Mouse (Mus musculus): ENCODE results near the gene Adra1d. TPM values are rescaled to one million over a fixed set of nuclear protein-coding genes. Genes with fewer than 3 reads are reported as not detected.

The Adra1d gene
- total RNA-seq, 2 experiments from 2014 or later, result not detected

GRCm38 (mm10) chr2:131545386-131546307 lies 16.4 kb downstream of the Adra1d start:
- peak; percentile 71 for ATAC-seq (replicated peaks; ENCODE audit: low FRiP score, low TSS enrichment, poor library complexity, severe bottlenecking)

GRCm38 (mm10) chr2:131542531-131542930 lies 19.6 kb downstream of the Adra1d start:
- ATAC-seq (replicated peaks; ENCODE audit: low FRiP score, low TSS enrichment, poor library complexity, severe bottlenecking), result no peak

DNA sequence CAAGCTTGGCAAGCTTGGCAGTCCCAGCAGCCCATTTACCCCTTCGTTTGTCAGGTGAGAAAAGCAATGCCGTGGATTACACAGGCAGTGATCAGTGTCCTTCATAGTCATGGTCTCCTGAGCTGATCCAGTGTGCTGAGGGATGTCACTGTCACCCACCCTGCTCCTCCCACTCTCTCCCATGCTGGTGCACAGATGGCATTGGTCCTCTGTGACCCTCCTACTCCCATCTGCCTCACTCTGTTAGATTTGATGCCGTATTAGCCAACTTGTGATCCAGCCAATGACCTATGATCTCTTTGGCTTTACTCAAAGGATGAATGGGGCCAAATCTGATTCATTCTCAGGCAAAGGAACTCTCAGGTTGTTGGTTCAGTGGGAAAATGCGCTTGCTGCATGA lies 20.4 kb downstream of the Adra1d start:
- ATAC-seq (replicated peaks; ENCODE audit: low FRiP score, low TSS enrichment, poor library complexity, severe bottlenecking), result no peak

- no peak for ATAC-seq (replicated peaks; ENCODE audit: low FRiP score, low TSS enrichment, poor library complexity, severe bottlenecking)
These were observed 22.3 kb downstream of the Adra1d start for GRCm38 (mm10) chr2:131539780-131540179.

GRCm38 (mm10) chr2:131538341-131538740 lies 23.7 kb downstream of the Adra1d start:
- ATAC-seq (replicated peaks; ENCODE audit: low FRiP score, low TSS enrichment, poor library complexity, severe bottlenecking), result no peak

DNA sequence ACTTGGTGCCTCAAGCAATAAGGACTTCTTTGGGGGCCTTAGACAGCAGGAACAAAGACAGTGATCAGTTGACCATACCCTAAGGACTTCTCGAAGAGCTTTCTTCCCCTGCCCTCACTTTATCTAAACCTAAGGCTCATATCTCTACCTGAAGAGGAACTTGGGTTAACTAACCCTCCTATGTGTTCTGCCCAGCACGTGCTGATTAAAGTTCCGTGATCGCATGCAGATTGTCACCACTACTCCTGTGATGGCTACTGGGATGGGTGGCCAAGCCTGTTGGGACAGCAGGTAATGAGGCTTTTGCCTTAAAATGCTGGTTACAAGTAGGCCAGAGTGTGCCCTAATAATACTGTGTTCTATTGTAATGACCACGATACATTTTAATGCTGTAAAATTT lies 26.9 kb downstream of the Adra1d start:
- no peak for ATAC-seq (replicated peaks; ENCODE audit: low FRiP score, low TSS enrichment, poor library complexity, severe bottlenecking)

GRCm38 (mm10) chr2:131531271-131531670 lies 30.8 kb downstream of the Adra1d start:
- ATAC-seq (replicated peaks; ENCODE audit: low FRiP score, low TSS enrichment, poor library complexity, severe bottlenecking), result no peak

- ATAC-seq (replicated peaks; ENCODE audit: low FRiP score, low TSS enrichment, poor library complexity, severe bottlenecking), result peak; percentile 89
These were observed 31.5 kb downstream of the Adra1d start for GRCm38 (mm10) chr2:131530623-131531008.

GRCm38 (mm10) chr2:131529898-131530622 lies 32.0 kb downstream of the Adra1d start:
- ATAC-seq (replicated peaks; ENCODE audit: low FRiP score, low TSS enrichment, poor library complexity, severe bottlenecking), result peak; percentile 79

DNA sequence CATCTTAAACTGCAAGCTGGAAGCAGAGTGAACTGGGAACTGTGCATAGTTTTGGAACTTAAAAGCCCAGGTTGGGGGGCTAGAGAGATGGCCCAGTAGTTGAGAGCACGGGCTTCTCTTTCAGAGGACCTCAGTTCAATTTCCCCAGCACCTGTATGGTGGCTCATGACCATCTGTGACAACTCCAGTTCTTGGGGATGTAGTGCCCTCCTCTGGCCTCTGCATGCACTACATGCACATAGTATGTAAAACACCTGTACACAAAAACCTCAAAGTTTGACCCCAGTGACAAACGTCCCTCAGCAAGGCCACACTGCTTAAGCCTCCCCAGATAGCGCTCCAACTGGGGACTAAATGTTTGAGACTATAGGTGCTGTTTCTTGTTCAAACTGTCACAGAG lies 35.0 kb downstream of the Adra1d start:
- peak; percentile 60 for ATAC-seq (replicated peaks; ENCODE audit: low FRiP score, low TSS enrichment, poor library complexity, severe bottlenecking)

DNA sequence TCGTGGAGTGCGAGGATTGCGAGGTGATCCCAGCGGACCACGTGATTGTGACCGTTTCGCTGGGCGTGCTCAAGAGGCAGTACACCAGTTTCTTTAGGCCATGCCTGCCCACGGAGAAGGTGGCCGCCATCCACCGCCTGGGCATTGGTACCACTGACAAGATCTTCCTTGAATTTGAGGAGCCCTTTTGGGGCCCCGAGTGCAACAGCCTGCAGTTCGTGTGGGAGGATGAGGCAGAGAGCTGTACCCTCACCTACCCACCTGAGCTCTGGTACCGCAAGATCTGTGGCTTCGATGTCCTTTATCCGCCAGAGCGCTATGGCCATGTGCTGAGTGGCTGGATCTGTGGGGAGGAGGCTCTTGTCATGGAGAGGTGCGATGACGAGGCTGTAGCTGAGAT lies 41.3 kb downstream of the Adra1d start:
- ATAC-seq (replicated peaks; ENCODE audit: low FRiP score, low TSS enrichment, poor library complexity, severe bottlenecking), result no peak

GRCm38 (mm10) chr2:131518790-131519189 lies 43.3 kb downstream of the Adra1d start:
- peak; percentile 86 for ATAC-seq (replicated peaks; ENCODE audit: low FRiP score, low TSS enrichment, poor library complexity, severe bottlenecking)

GRCm38 (mm10) chr2:131517550-131517949 lies 44.5 kb downstream of the Adra1d start:
- ATAC-seq (replicated peaks; ENCODE audit: low FRiP score, low TSS enrichment, poor library complexity, severe bottlenecking), result no peak

DNA sequence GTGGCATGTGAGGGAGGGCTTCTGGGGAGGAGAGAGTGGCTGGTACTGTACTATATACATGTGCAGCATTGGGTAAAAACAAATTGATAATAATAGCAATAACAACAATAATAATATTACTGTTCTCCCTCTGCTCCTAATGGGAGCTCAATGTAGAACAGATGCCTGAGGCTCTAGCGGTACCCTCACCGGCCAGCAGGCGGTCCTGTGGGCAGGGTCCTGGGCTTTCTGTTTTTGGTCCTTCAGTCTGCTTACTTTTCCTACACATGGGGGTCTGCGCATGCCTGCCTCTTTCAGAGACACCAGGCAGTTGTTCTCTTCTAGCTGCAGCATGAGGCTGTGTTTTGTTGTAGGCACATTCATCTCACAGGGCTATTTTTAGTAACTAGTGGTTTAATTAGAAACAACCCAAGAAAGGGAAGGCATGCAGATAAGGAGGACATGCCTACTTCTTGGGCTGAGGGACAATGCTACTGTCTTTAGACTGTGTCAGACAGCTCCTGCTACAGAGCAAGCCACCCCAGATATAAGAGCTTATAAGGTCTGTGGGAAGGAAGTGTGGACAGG lies 47.9 kb downstream of the Adra1d start:
- ATAC-seq (replicated peaks; ENCODE audit: low FRiP score, low TSS enrichment, poor library complexity, severe bottlenecking), result peak; percentile 41

- ATAC-seq (replicated peaks; ENCODE audit: low FRiP score, low TSS enrichment, poor library complexity, severe bottlenecking), result no peak
These were observed 48.6 kb downstream of the Adra1d start for GRCm38 (mm10) chr2:131513477-131513876.

GRCm38 (mm10) chr2:131510531-131510930 lies 51.6 kb downstream of the Adra1d start:
- ATAC-seq (replicated peaks; ENCODE audit: low FRiP score, low TSS enrichment, poor library complexity, severe bottlenecking), result no peak

GRCm38 (mm10) chr2:131509671-131510313 lies 52.3 kb downstream of the Adra1d start:
- peak; percentile 60 for ATAC-seq (replicated peaks; ENCODE audit: low FRiP score, low TSS enrichment, poor library complexity, severe bottlenecking)

GRCm38 (mm10) chr2:131508501-131508900 lies 53.6 kb downstream of the Adra1d start:
- peak; percentile 30; the same call in 1 of the 2 replicates for ATAC-seq (replicated peaks; ENCODE audit: low FRiP score, low TSS enrichment, poor library complexity, severe bottlenecking)

GRCm38 (mm10) chr2:131506358-131506757 lies 55.7 kb downstream of the Adra1d start:
- ATAC-seq (replicated peaks; ENCODE audit: low FRiP score, low TSS enrichment, poor library complexity, severe bottlenecking), result no peak

DNA sequence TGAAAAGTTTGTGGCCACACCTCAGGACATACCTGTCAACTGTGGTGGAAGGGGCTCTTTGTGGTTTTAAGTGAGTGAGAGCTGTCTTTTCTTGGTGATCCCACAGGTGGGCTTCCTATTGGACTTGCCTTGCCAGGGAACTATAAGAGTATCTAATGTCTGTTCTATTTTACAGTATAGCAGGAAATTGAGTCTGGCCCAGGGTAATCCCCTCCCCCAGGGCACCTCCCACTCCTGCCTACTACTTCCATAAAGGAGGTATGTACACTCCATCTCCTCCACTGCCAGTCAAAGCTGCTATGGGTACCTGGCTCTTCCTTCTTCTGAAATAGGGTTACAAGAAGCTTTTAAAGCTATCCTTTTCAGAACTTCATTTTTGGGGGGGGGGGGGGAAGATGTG lies 56.7 kb downstream of the Adra1d start:
- no peak for ATAC-seq (replicated peaks; ENCODE audit: low FRiP score, low TSS enrichment, poor library complexity, severe bottlenecking)

Measured in megakaryocyte-erythroid progenitor cell, adult 5-6 weeks (primary cell).